ENCODE assay signal across 8 mouse cellular contexts in the genomic region with DNA sequence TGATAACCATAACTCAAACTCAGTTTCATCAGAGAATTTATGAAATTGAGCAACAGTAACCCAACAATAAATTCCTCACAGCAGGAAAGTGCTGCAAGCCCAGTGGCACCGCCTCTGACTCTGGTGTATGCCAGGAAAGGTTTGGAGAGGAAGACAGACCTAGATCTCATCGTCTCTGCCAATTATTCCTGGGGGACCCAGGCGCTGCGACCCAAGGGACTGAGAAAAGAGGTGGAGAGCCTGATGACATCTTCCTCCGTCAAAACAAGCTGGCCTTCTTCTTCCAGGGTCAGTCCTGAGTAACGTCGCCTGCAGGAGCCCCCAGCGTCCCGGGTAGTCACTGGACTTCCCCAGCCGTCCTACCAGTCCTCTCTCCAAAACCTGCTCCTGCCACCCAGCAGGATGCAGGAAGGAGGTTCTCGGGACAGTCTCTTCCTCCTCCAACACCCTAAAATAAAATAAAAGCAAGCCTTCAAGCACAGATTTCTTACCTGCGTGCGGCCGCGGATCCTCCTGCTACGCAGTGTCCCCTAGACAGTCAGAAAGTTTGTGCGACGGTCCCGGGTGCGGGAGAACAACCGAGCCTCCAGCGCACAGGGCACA. TPM values are rescaled to one million over a fixed set of nuclear protein-coding genes. Genes with fewer than 3 reads are reported as not detected.
DNase-seq lines count a peak whose midpoint lies in the region; ATAC-seq and TF ChIP-seq lines count a peak whose summit lies in the region.

No protein-coding gene starts in this region.

- TF ChIP-seq CTCF in liver, adult 2 months (IDR thresholded peaks at IDR 0.05; ENCODE audit: low read depth, low read length), result no peak
- TF ChIP-seq CTCF in bone marrow macrophage, adult 2 months (IDR thresholded peaks at IDR 0.05; ENCODE audit: low read depth, low read length), result no peak

- TF ChIP-seq POLR2A in liver, adult 2 months (IDR thresholded peaks at IDR 0.05; ENCODE audit: extremely low read depth, insufficient read depth, low read length), result no peak
- TF ChIP-seq POLR2A in bone marrow macrophage, adult 2 months (IDR thresholded peaks at IDR 0.05; ENCODE audit: borderline replicate concordance, low read depth, low read length), result no peak

- H3K9ac ChIP-seq in liver, adult 2 months (ENCODE audit: low read depth, low read length), result peak overlapping the region; percentile 72
- H3K9ac ChIP-seq in heart, embryonic 11.5 days (ENCODE audit: low read depth, low read length), result peak overlapping the region; percentile 62
- H3K9ac ChIP-seq in limb, embryonic 15.5 days, result peak overlapping the region; percentile 48
- peak overlapping the region; percentile 38 for H3K9ac ChIP-seq in neural tube, embryonic 15.5 days (replicated peaks)

- H3K4me2 ChIP-seq in heart, embryonic 11.5 days, result peak overlapping the region; percentile 65
- H3K4me2 ChIP-seq in limb, embryonic 15.5 days, result peak overlapping the region; percentile 92
- peak overlapping the region; percentile 99 for H3K4me2 ChIP-seq in neural tube, embryonic 15.5 days

- peak overlapping the region; percentile 85 for H3K27ac ChIP-seq in liver, adult 2 months (replicated peaks; ENCODE audit: insufficient read depth, low read depth, low read length)
- H3K27ac ChIP-seq in bone marrow macrophage, adult 2 months (ENCODE audit: insufficient read depth, low read depth, low read length), result no peak overlapping the region
- no peak overlapping the region for H3K27ac ChIP-seq in heart, embryonic 11.5 days (ENCODE audit: low read depth, low read length)
- peak overlapping the region; percentile 77 for H3K27ac ChIP-seq in limb, embryonic 15.5 days
- no peak overlapping the region for H3K27ac ChIP-seq in neural tube, embryonic 15.5 days (replicated peaks)

- peak; percentile 66 for DNase-seq in liver, adult 2 months (ENCODE audit: extremely low read depth, low read depth, low spot score)
- no peak for DNase-seq in liver
- no peak for DNase-seq in spleen, adult 18-20 months

- peaks cover 6% of the 10 kb centered on the region for H3K4me1 ChIP-seq in liver, adult 2 months (ENCODE audit: control insufficient read depth, insufficient read depth, low read length)
- H3K4me1 ChIP-seq in bone marrow macrophage, adult 2 months (ENCODE audit: control insufficient read depth, insufficient read depth, low read length), result no peaks in the 10 kb centered on the region; the same call in 1 of the 2 replicates
- H3K4me1 ChIP-seq in heart, embryonic 11.5 days (ENCODE audit: control insufficient read depth, insufficient read depth, low read length), result peaks cover 9% of the 10 kb centered on the region
- peaks cover 18% of the 10 kb centered on the region for H3K4me1 ChIP-seq in limb, embryonic 15.5 days
- peaks cover 23% of the 10 kb centered on the region for H3K4me1 ChIP-seq in neural tube, embryonic 15.5 days

- 3% methylated on average over 22 of the region's 22 CpGs for WGBS in liver, adult 2 months
- WGBS in heart, embryonic 11.5 days (ENCODE audit: insufficient replicate concordance), result 3% methylated on average over 22 of the region's 22 CpGs
- 4% methylated on average over 22 of the region's 22 CpGs for WGBS in limb, embryonic 15.5 days
- WGBS in neural tube, embryonic 15.5 days, result 3% methylated on average over 22 of the region's 22 CpGs

- no peaks in the 10 kb centered on the region for H3K36me3 ChIP-seq in liver, adult 2 months (ENCODE audit: control insufficient read depth, insufficient read depth, low read length)
- H3K36me3 ChIP-seq in heart, embryonic 11.5 days (ENCODE audit: control insufficient read depth, insufficient read depth, low read length), result no peaks in the 10 kb centered on the region
- H3K36me3 ChIP-seq in limb, embryonic 15.5 days, result no peaks in the 10 kb centered on the region
- H3K36me3 ChIP-seq in neural tube, embryonic 15.5 days, result no peaks in the 10 kb centered on the region

- peak overlapping the region; percentile 77 for H3K4me3 ChIP-seq in liver, adult 2 months (ENCODE audit: insufficient read depth, low read depth, low read length)
- peak overlapping the region; percentile 56 for H3K4me3 ChIP-seq in bone marrow macrophage, adult 2 months (ENCODE audit: insufficient read depth, low read length)
- H3K4me3 ChIP-seq in heart, embryonic 11.5 days (ENCODE audit: low read depth, low read length), result peak overlapping the region; percentile 50
- peak overlapping the region; percentile 60 for H3K4me3 ChIP-seq in limb, embryonic 15.5 days
- peak overlapping the region; percentile 55 for H3K4me3 ChIP-seq in neural tube, embryonic 15.5 days (replicated peaks)

- H3K27me3 ChIP-seq in liver, adult 2 months (ENCODE audit: control insufficient read depth, insufficient read depth, low read length), result no peaks in the 10 kb centered on the region
- peaks cover 6% of the 10 kb centered on the region for H3K27me3 ChIP-seq in heart, embryonic 11.5 days (ENCODE audit: control insufficient read depth, insufficient read depth, low read length)
- H3K27me3 ChIP-seq in limb, embryonic 15.5 days, result no peaks in the 10 kb centered on the region
- peaks cover 31% of the 10 kb centered on the region for H3K27me3 ChIP-seq in neural tube, embryonic 15.5 days (replicated peaks)

- H3K9me3 ChIP-seq in heart, embryonic 11.5 days (replicated peaks; ENCODE audit: control insufficient read depth, low read length), result no peaks in the 10 kb centered on the region
- no peaks in the 10 kb centered on the region for H3K9me3 ChIP-seq in limb, embryonic 15.5 days
- no peaks in the 10 kb centered on the region for H3K9me3 ChIP-seq in neural tube, embryonic 15.5 days (replicated peaks)

- ATAC-seq in heart, embryonic 11.5 days (replicated peaks; ENCODE audit: insufficient number of reproducible peaks, low FRiP score, low TSS enrichment), result 0 out of 2 replicates have a peak, but pooled peaks have one; percentile 3
- ATAC-seq in limb, embryonic 15.5 days (ENCODE audit: insufficient number of reproducible peaks, low FRiP score, low TSS enrichment, low read depth), result no peak
- ATAC-seq in neural tube, embryonic 15.5 days (ENCODE audit: low FRiP score), result peak; percentile 73; the same call in 1 of the 2 replicates
- ATAC-seq in frontal cortex, adult (ENCODE audit: low TSS enrichment), result no peak; the same call in 1 of the 2 replicates

- peaks cover 5% of the 10 kb centered on the region; the same call in 1 of the 2 replicates for H3K79me2 ChIP-seq in liver, adult 2 months (ENCODE audit: control insufficient read depth, insufficient read depth, low read length)

RNA-seq across cellular contexts. Expression of a gene that starts 0.6 kb away (rescaled TPM):
- total RNA-seq in liver, adult 2 months (2014; rRNA removed), result 3.0 and 3.4 TPM in 2 replicates
- 1.6 TPM in 2 replicates for polyA plus RNA-seq in liver, adult 2 months (2012; rRNA removed)
- polyA plus RNA-seq in bone marrow macrophage, adult 2 months (2012; ENCODE audit: insufficient read depth, insufficient read length, missing spikeins), result not detected in 2 replicates
- polyA plus RNA-seq in heart, embryonic 11.5 days (2014; fragmentation: Nextera tagmentation; extraction: Ambion mirVana), result 0.93 and 1.2 TPM in 2 replicates
- 4.2 and 4.4 TPM in 2 replicates for polyA plus RNA-seq in limb, embryonic 15.5 days (2015; fragmentation: Nextera tagmentation; extraction: Ambion mirVana)
- 0.29 and 0.98 TPM in 2 replicates for polyA plus RNA-seq in neural tube, embryonic 15.5 days (2015; fragmentation: Nextera tagmentation; extraction: Ambion mirVana)

RNA-seq across cellular contexts. Expression of a gene that starts 0.6 kb away (rescaled TPM):
- total RNA-seq in liver, adult 2 months (2014; rRNA removed), result 2.2 and 7.7 TPM in 2 replicates
- 6.9 and 14.8 TPM in 2 replicates for polyA plus RNA-seq in liver, adult 2 months (2012; rRNA removed)
- not detected in 2 replicates for polyA plus RNA-seq in bone marrow macrophage, adult 2 months (2012; ENCODE audit: insufficient read depth, insufficient read length, missing spikeins)
- polyA plus RNA-seq in heart, embryonic 11.5 days (2014; fragmentation: Nextera tagmentation; extraction: Ambion mirVana), result 4.5 and 5.1 TPM in 2 replicates
- polyA plus RNA-seq in limb, embryonic 15.5 days (2015; fragmentation: Nextera tagmentation; extraction: Ambion mirVana), result 14.9 and 15.2 TPM in 2 replicates
- polyA plus RNA-seq in neural tube, embryonic 15.5 days (2015; fragmentation: Nextera tagmentation; extraction: Ambion mirVana), result 0.99 and 3.8 TPM in 2 replicates

Comparison
In these comparisons a context has a peak if more than half of its experiments do, and no peak if none do; other contexts are left out.
1. H3K27ac ChIP-seq: peak in liver, adult 2 months (single experiment) and limb, embryonic 15.5 days (single experiment); none in bone marrow macrophage, adult 2 months (single experiment), heart, embryonic 11.5 days (single experiment) and neural tube, embryonic 15.5 days (single experiment).
2. ATAC-seq: peak in heart, embryonic 11.5 days (single experiment) and neural tube, embryonic 15.5 days (single experiment); none in limb, embryonic 15.5 days (single experiment) and frontal cortex, adult (single experiment).
3. Peak in every context shown above with its lines, with median percentiles within 50 percentile points of each other: H3K4me3 ChIP-seq, H3K9ac ChIP-seq and H3K4me2 ChIP-seq.